Mouse (Mus musculus): ENCODE measurements around the gene Iqcf4.
A peak's percentile ranks its signal among the peaks of the same experiment; 100 is the strongest.
"Not testable (repeated sequence)": the region's sequence is repeated elsewhere in the genome, so short reads cannot be mapped to it uniquely, and the experiment has no call there.

Iqcf4 gene

GRCm38 (mm10) chr9:106570896-106571295 lies at the start of gene Iqcf4:
Gene Iqcf4 (minus strand): TSS chr9:106570996.
- no peak for DNase-seq (ENCODE audit: low read depth, low spot score)

DNA sequence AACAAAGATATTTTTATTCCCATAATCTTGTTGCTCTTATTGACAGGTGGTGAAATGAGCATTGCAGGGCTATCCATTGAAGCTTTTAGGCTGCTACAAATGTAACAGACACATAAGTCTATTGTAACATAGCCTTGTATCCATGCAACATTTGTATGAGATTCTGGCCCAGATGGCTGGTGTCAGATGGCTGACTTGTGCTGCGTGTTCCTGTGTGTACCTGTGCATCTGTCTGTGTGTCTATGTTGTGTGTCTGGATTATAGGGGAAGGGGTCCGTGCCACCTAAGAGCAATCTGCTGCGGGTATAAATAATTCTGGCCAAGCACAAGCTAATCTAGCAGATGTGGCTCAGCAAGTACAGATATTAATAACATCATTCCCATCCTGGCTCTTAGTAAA lies 46.7 kb upstream of the Iqcf4 start:
- no peak for DNase-seq (ENCODE audit: low read depth, low spot score)

DNA sequence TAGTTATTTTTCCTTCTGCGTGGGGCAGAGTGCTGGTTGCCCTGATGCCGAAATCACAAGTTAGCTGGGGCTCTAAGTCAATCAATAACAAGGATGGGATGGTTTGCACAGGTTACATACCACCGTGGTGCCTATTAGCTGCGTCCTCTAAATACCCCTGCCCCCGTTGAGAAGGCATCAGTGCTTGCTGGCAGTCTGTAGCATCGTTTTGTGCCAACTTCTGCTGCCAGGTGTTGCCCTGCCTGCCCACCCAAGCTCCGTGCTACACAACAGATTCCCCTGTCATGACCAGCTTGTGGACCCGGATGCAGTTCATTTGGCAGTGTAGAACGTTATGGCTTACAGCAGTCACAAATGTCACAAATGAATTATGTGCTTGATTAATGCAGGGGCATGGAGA lies 45.5 kb upstream of the Iqcf4 start:
- no peak for DNase-seq (ENCODE audit: low read depth, low spot score)

DNA sequence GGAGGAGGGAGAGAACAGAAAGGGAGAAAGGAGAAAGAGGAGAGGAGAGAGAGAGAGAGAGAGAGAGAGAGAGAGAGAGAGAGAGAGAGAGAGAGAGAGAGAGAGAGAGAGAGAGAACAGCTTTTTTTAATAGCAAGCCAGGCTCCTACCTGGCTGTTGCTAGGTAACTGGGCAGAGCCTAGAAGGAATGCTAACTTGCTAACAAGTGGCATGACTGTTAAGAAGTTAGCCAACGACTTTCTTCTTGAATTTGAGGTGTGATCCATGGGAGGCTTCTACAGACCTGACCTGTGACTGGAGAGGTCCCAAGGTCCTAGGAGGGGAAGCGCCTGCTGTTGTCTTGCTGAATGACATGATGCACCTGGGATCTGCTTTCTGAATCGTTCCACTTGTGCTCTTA lies 43.8 kb upstream of the Iqcf4 start:
- DNase-seq (ENCODE audit: low read depth, low spot score), result no peak

- DNase-seq (ENCODE audit: low read depth, low spot score), result no peak
These were observed 43.2 kb upstream of the Iqcf4 start for GRCm38 (mm10) chr9:106613951-106614350.

- DNase-seq (ENCODE audit: low read depth, low spot score), result no peak
These were observed 39.9 kb upstream of the Iqcf4 start for GRCm38 (mm10) chr9:106610727-106611126.

DNA sequence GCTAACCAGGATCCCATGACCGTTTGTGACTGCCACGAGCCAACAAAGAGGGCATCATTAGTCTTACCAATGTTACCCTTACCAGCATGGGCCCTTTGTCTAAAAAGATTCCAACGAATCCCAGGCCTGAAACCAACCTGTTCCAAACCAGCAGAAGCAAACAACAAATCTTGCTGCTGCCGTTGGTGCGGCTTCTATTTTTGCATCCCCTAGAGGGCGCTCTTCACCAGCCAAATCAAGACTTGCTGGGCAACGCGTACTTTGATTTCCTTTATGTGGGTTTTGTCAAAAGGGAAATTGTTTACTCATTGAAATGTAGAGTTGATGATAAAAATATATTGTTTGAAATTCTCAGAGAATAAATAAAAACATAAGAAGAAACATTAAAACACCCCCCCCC lies 29.8 kb upstream of the Iqcf4 start:
- DNase-seq (ENCODE audit: low read depth, low spot score), result peak; percentile 31

DNA sequence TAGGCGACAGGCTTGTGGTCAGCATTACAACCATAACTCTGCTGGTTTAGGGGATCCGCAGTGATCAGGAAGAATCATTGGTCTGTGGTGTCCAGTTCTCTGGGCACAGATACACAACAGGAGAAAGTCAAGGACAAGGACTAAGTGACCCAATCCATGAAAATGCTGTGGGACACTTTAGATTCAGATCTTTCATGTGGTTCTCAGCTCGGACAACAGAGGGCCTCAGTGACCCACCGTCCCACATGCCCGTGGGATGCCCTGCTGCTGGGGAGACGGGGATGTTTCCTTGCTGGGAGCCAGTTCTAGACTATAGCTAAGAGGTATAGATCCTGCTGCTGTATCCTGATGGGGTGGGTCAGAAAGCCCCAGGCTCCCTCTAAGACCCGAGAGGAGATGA lies 27.7 kb upstream of the Iqcf4 start:
- DNase-seq (ENCODE audit: low read depth, low spot score), result no peak

- DNase-seq (ENCODE audit: low read depth, low spot score), result no peak
These were observed 25.0 kb upstream of the Iqcf4 start for GRCm38 (mm10) chr9:106595836-106596235.

DNA sequence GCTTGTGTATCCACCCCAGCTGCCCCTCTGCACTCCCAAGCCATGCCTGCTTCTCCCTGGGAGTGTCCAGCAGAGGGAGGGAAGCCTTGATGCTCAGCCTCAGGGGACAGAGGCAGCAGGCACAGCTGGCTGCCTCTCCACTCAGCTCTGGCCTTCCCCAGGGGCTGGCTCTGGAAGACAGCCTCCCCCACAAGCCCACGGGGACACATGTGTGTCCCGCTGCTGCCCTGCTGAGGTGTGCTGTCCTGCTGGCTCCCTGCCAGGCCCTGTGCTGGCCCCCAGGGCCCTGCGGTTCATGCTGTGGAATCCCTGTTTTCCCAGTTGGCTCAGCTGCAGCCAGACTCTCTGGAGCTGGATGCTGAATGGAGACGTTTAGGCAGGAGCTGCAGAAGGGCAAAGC lies 24.6 kb upstream of the Iqcf4 start:
- DNase-seq (ENCODE audit: low read depth, low spot score), result not testable (repeated sequence)

DNA sequence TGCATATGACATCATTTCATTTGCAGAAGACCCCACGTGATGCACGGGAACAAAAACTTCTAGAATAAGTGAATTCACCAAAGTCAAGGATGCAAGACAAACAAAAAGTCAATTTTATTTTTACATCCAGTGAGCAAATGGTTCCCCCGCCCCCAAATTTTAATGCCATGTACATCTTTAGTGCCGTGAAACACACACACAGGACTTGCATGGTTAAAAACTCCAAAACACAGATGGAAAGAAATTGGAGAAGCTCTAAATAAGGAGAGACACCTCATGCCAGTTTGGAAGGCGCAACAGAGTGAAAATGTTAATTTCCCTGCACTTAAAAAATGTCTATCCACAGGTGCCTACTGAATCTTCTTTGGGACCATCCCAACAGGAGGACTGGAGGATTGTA lies 21.4 kb upstream of the Iqcf4 start:
- no peak for DNase-seq (ENCODE audit: low read depth, low spot score)

GRCm38 (mm10) chr9:106582552-106582951 lies 11.8 kb upstream of the Iqcf4 start:
- DNase-seq (ENCODE audit: low read depth, low spot score), result no peak

DNA sequence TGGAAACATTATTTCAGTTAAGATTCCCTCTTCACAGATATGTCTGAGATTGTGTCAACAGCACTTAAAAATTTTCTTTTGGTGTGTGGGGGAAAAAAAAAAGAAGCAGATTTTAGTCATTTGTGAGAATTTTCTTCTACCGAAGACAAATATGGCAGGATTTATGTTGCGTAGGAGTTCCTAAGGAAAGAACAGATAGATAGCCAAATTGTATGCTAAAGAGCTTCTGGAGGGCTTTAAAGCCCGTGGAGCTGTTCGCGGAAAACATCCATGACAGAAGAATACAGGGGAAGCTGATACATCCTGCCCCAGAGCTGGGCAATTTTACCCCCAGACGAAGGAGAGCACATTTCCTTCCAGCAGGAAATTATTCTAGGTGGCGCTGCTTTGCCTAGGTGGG lies 9.2 kb upstream of the Iqcf4 start:
- no peak for DNase-seq (ENCODE audit: low read depth, low spot score)

- DNase-seq (ENCODE audit: low read depth, low spot score), result no peak
These were observed 5.3 kb upstream of the Iqcf4 start for GRCm38 (mm10) chr9:106576112-106576511.

- DNase-seq (ENCODE audit: low read depth, low spot score), result no peak
These were observed 2.6 kb upstream of the Iqcf4 start for GRCm38 (mm10) chr9:106573366-106573765.

GRCm38 (mm10) chr9:106572186-106572585 lies 1.4 kb upstream of the Iqcf4 start:
- DNase-seq (ENCODE audit: low read depth, low spot score), result no peak

DNA sequence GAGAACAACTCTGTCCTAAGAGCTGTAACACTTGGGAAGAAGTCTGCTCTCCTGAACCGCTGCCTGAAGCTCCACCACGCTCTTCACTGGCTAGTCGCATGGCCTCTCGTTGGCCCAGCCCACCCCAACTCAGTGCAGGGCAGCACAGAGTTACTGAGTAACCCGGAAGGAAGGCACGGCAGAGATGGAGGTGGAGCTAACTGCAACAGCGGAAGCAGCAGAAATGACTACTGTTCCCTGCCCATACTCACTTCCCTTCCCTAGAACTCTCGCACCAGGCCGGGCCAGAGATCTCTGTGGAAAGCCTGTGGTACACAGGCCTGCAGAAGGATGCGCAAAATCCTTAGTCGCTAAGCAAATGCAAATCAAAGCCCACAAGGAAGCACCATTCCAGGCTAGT lies 4.4 kb downstream of the Iqcf4 start:
- no peak for DNase-seq (ENCODE audit: low read depth, low spot score)

DNA sequence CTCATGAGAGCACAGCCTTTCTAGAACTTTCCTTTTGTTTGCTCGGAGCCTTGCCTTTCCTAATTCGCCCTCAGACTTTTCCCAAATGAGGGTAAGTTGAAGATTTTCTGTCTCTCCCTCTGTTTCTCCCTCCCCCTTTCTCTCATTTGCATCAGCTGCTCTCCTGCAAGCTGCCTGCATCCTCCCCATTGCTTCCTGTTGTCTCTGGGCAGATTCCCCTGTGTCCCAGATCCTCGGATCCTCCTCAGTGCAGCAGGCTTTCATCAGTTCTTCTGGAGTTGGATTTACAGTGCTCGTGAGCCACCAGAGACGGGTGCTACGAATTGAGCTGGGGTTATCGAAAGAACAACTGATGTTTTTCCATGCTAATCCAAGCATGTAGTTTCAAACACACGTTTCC lies 6.8 kb downstream of the Iqcf4 start:
- DNase-seq (ENCODE audit: low read depth, low spot score), result no peak

DNA sequence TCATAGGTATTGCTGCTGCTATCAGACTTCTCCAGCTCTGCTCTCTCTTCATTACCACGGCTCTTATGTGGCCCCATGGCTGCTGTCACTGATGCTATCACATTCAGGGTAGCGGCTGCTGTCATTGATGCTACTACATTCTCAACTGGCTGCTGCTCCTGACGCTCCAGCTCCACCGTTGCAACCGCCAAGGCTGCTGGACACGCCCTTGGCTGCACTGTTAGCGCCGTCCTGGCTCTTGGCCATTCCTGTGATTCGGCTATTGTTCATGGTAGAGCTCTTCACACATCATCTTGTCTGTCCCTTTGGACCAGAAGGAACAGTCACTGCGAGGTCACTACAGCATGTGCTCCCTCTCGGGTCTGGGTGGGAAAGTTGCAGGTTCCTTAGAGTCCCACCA lies 8.5 kb downstream of the Iqcf4 start:
- DNase-seq (ENCODE audit: low read depth, low spot score), result no peak

- DNase-seq (ENCODE audit: low read depth, low spot score), result no peak
These were observed 9.3 kb downstream of the Iqcf4 start, which contains the start of gene Iqcf3 for GRCm38 (mm10) chr9:106561531-106561930. Gene Iqcf3 (minus strand): TSS chr9:106561631.

DNA sequence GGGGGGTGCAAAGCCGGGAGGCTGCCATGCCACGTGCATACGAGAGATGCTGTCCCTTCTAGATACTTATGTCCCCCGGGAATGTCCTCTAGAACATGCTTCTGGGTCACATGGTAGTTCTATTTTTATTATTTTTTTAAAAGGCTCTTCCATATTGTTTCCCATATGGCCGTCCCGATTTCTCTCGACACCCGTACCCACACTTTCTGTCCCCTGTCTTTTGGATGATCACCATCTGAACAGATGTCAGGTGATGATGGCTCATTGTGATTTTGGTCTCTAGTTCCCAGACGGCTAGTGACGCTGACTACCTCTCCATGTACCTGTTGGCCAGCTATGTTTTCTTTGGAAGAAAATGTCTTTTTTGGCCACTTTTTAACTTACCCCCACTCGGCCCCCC lies 35.8 kb downstream of the Iqcf4 start:
- no peak for DNase-seq (ENCODE audit: low read depth, low spot score)

GRCm38 (mm10) chr9:106534296-106534695 lies 36.5 kb downstream of the Iqcf4 start:
- no peak for DNase-seq (ENCODE audit: low read depth, low spot score)

DNA sequence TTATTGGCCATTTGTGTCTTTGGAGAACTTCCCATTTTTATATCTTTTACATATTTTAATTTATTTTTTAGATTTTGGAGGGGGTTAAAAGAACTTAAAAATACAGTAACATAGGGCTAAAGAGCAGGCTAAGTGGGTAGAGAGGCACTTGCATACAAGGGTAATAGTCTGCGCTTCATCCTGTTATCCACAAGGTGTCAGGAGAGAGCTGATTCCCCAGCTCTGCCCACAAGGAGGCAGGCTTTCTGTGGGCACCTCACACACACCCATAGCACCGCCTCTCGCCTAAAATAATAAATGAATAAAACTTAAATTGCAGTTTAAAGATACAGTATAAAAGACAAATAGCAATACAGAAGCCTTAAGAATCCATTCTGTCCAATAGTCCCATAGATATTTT lies 39.0 kb downstream of the Iqcf4 start:
- DNase-seq (ENCODE audit: low read depth, low spot score), result peak; percentile 46

DNA sequence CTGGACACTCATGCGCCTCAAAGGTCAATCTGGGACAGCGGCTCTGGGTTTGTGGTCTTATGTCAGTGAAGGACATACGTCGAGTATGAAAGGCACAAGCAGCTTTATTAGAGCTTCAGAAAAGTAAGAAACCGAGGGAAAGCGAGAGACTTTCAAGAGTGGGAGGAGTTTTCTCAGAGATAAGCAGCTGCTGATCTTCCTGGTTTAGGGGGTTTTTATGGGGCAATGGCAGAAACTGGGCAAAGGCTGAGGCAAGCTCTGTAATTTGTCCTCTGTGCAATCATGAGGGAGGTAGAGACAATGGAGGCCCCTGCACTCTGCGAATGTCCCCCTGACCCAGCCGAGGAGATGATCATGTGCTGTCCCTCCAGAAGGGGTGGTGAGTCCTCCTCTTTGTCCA lies 50.9 kb downstream of the Iqcf4 start:
- no peak for DNase-seq (ENCODE audit: low read depth, low spot score)

DNA sequence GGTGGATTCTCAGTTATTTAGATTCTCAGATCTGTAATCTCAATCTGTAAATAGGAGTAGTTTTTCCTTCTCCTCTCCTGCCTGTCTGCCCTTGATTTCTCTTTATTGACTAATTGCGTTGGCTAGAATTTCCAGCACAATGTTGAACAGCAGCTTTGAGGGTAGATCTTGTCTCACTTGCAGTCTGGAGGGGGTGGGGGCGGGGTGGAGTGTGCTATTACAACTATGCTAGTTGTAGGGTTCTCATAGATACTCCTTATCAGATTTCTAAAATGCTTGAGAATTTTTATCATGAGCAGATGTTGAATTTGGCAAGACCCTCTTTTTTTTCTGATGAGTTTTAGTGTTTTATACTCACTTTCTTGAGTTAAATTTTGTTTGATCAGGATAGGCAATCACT lies 51.4 kb downstream of the Iqcf4 start:
- DNase-seq (ENCODE audit: low read depth, low spot score), result no peak

Measured in CD4-positive helper T cell, adult 2 months (primary cell).